Mouse (Mus musculus) gastrocnemius, postnatal 4 days (tissue): ENCODE data around the gene Gm11236. TPM values are rescaled to one million over a fixed set of nuclear protein-coding genes. Genes with fewer than 3 reads are reported as not detected.
"Not testable (repeated sequence)": the region's sequence is repeated elsewhere in the genome, so short reads cannot be mapped to it uniquely, and the experiment has no call there.

Experiments
- DNase-seq, 2 experiments: peaks; one replicate each; pipeline ENCODE4 v3.0.0; 2021 to 2022; ENCODE audit warnings: low spot score in 2 of 2, mixed read lengths in 2 of 2
- long read RNA-seq, 2 experiments: library from polyadenylated mRNA; stranded (forward); transcript quantifications; one replicate each; pipeline ENCODE4 v2.0.0; 2021
- total RNA-seq, 2 experiments: library from RNA; stranded (reverse); gene quantifications; 2 replicates each; pipeline ENCODE4 v1.2.3; 2021

Gene Gm11236
- not detected for total RNA-seq
- long read RNA-seq, experiment 1, result 0 reads
- long read RNA-seq, experiment 2, result 0 reads

GRCm38 (mm10) chr4:73637821-73638220 is at the start of gene Gm11236:
Gene Gm11236, plus strand, starts transcription at chr4:73638121.
- not testable (repeated sequence) for DNase-seq

GRCm38 (mm10) chr4:73599248-73599647 is 38.7 kb upstream of the Gm11236 start:
- no peak for DNase-seq

- DNase-seq, result not testable (repeated sequence)
Observed at GRCm38 (mm10) chr4:73607581-73607980, 30.3 kb upstream of the Gm11236 start, which contains the start of gene Gm11238. Gene Gm11238, plus strand, starts transcription at chr4:73607881.

GRCm38 (mm10) chr4:73622684-73623083 is 15.2 kb upstream of the Gm11236 start, which contains the start of gene Gm11237:
Gene Gm11237, plus strand, starts transcription at chr4:73622984.
- DNase-seq, result not testable (repeated sequence)

- DNase-seq, result peak in 1 of 2 experiments; percentile 5
Observed at GRCm38 (mm10) chr4:73661864-73662263, 23.9 kb downstream of the Gm11236 start.

GRCm38 (mm10) chr4:73668054-73668453 is 30.1 kb downstream of the Gm11236 start, which contains the start of gene Gm11239:
Gene Gm11239, plus strand, starts transcription at chr4:73668354.
- DNase-seq, result not testable (repeated sequence)

- not testable (repeated sequence) for DNase-seq
Observed at GRCm38 (mm10) chr4:73683216-73683615, 45.3 kb downstream of the Gm11236 start, which contains the start of gene Gm428. Gene Gm428, plus strand, starts transcription at chr4:73683516.

Other genes starting within 250 kb of the Gm11236 start
- not detected for gene Gm11487, start 233.0 kb upstream of the Gm11236 start, total RNA-seq
- gene Gm11238, start 30.2 kb upstream of the Gm11236 start, total RNA-seq, result not detected
- not detected for gene Gm11237, start 15.1 kb upstream of the Gm11236 start, total RNA-seq
- not detected for gene Gm11239, start 30.2 kb downstream of the Gm11236 start, total RNA-seq
- gene Gm428, start 45.4 kb downstream of the Gm11236 start, total RNA-seq, result not detected
- gene Rasef, start 152.9 kb downstream of the Gm11236 start, total RNA-seq, result under 1 TPM; 0.22 to 0.39 TPM
- not detected for gene Gm11758, start 238.1 kb downstream of the Gm11236 start, total RNA-seq